ENCODE assay signal across 9 mouse cellular contexts in genomic region chr6:45323505-45323904, GRCm38 (mm10).
A peak's percentile ranks its signal among the peaks of the same experiment; 100 is the strongest.
DNase-seq lines count a peak whose midpoint lies in the region; ATAC-seq and TF ChIP-seq lines count a peak whose summit lies in the region.
"Had no signal": no experiment of that assay in that cellular context is flagged by ENCODE, and none has a peak within 500 bp of the region (broad histone marks: within the 10 kb centered on the region; RNA-seq: fewer than 3 reads in every experiment).

No protein-coding gene starts in this region.

- H3K79me2 ChIP-seq in liver, adult 2 months (ENCODE audit: control insufficient read depth, insufficient read depth, low read length), result no peaks in the 10 kb centered on the region

- WGBS in intestine, embryonic 14.5 days, result 2% methylated on average over 2 of the region's 2 CpGs
- WGBS in intestine, embryonic 15.5 days, result 6% methylated on average over 2 of the region's 2 CpGs
- WGBS in embryonic facial prominence, embryonic 10.5 days, result 4% methylated on average over 2 of the region's 2 CpGs
- 4% methylated on average over 2 of the region's 2 CpGs for WGBS in liver, adult 2 months

- TF ChIP-seq POLR2A in liver, adult 2 months (IDR thresholded peaks at IDR 0.05; ENCODE audit: extremely low read depth, insufficient read depth, low read length), result no peak

- peak; percentile 70 for DNase-seq in intestine, embryonic 14.5 days (ENCODE audit: low spot score)
- peak; percentile 22 for DNase-seq in ES-E14 (ENCODE audit: low read depth, low spot score)
- DNase-seq in adrenal gland, adult 8-10 months, result peak; percentile 2
- DNase-seq in embryonic facial prominence, embryonic 10.5 days (ENCODE audit: low spot score), result peak; percentile 65
- peak; percentile 3 for DNase-seq in liver, adult 2 months (ENCODE audit: extremely low read depth, low read depth, low spot score)
- DNase-seq in splenic B cell, adult 2 months (ENCODE audit: low read depth, low spot score), result peak; percentile 3
- DNase-seq in heart, adult 8-10 months (ENCODE audit: low spot score), result no peak

- H3K9ac ChIP-seq in intestine, embryonic 14.5 days (ENCODE audit: low read length), result no peak overlapping the region
- no peak overlapping the region for H3K9ac ChIP-seq in intestine, embryonic 15.5 days
- no peak overlapping the region for H3K9ac ChIP-seq in ES-E14 (ENCODE audit: insufficient read depth, low read depth, low read length, poor library complexity, severe bottlenecking)
- H3K9ac ChIP-seq in liver, adult 2 months (ENCODE audit: low read depth, low read length), result no peak overlapping the region
- H3K9ac ChIP-seq: embryonic facial prominence, embryonic 13.5 days had no signal

- TF ChIP-seq CTCF in liver, adult 2 months (IDR thresholded peaks at IDR 0.05; ENCODE audit: low read depth, low read length), result peak; percentile 52; the same call in 1 of the 2 replicates

- in situ Hi-C loops in ES-E14 (cut with MboI; ENCODE audit: low sequenced_read_pairs in 2 of 2, unreplicated experiment in 2 of 2), result no loop called here

- no peak overlapping the region for H3K4me2 ChIP-seq in intestine, embryonic 14.5 days (ENCODE audit: low read length)
- no peak overlapping the region for H3K4me2 ChIP-seq in intestine, embryonic 15.5 days (replicated peaks)
- H3K4me2 ChIP-seq: embryonic facial prominence, embryonic 13.5 days had no signal

- no peak for ATAC-seq in intestine, embryonic 14.5 days (replicated peaks; ENCODE audit: low FRiP score, low TSS enrichment, low read depth)
- no peak for ATAC-seq in intestine, embryonic 15.5 days

- H3K36me3 ChIP-seq in intestine, embryonic 14.5 days (ENCODE audit: control insufficient read depth, insufficient read depth, low read length), result no peaks in the 10 kb centered on the region
- no peaks in the 10 kb centered on the region for H3K36me3 ChIP-seq in intestine, embryonic 15.5 days
- no peaks in the 10 kb centered on the region for H3K36me3 ChIP-seq in ES-E14 (ENCODE audit: control insufficient read depth, insufficient read depth, low read length, poor library complexity, severe bottlenecking)
- H3K36me3 ChIP-seq in embryonic facial prominence, embryonic 10.5 days (replicated peaks), result no peaks in the 10 kb centered on the region
- no peaks in the 10 kb centered on the region for H3K36me3 ChIP-seq in liver, adult 2 months (ENCODE audit: control insufficient read depth, insufficient read depth, low read length)
- H3K36me3 ChIP-seq in splenic B cell, adult 2 months (ENCODE audit: control insufficient read depth, insufficient read depth, low read length, poor library complexity, severe bottlenecking), result no peaks in the 10 kb centered on the region
- H3K36me3 ChIP-seq: embryonic facial prominence, embryonic 13.5 days had no signal

- H3K27me3 ChIP-seq in intestine, embryonic 14.5 days (replicated peaks; ENCODE audit: control insufficient read depth, insufficient read depth, low read length), result no peaks in the 10 kb centered on the region
- no peaks in the 10 kb centered on the region for H3K27me3 ChIP-seq in intestine, embryonic 15.5 days (replicated peaks)
- no peaks in the 10 kb centered on the region for H3K27me3 ChIP-seq in embryonic facial prominence, embryonic 10.5 days (replicated peaks; ENCODE audit: low read depth, poor library complexity, severe bottlenecking)
- H3K27me3 ChIP-seq in liver, adult 2 months (ENCODE audit: control insufficient read depth, insufficient read depth, low read length), result no peaks in the 10 kb centered on the region
- H3K27me3 ChIP-seq in splenic B cell, adult 2 months (ENCODE audit: control insufficient read depth, insufficient read depth, low read length, poor library complexity, severe bottlenecking), result no peaks in the 10 kb centered on the region
- H3K27me3 ChIP-seq: embryonic facial prominence, embryonic 13.5 days had no signal

- H3K4me1 ChIP-seq in intestine, embryonic 14.5 days (replicated peaks; ENCODE audit: control insufficient read depth, insufficient read depth, low read length), result no peaks in the 10 kb centered on the region
- no peaks in the 10 kb centered on the region for H3K4me1 ChIP-seq in intestine, embryonic 15.5 days (replicated peaks)
- no peaks in the 10 kb centered on the region for H3K4me1 ChIP-seq in ES-E14 (ENCODE audit: control insufficient read depth in 2 of 2, insufficient read depth in 2 of 2, low read length in 2 of 2, poor library complexity in 1 of 2)
- H3K4me1 ChIP-seq in embryonic facial prominence, embryonic 10.5 days, result no peaks in the 10 kb centered on the region
- H3K4me1 ChIP-seq in liver, adult 2 months (ENCODE audit: control insufficient read depth, insufficient read depth, low read length), result no peaks in the 10 kb centered on the region
- H3K4me1 ChIP-seq: embryonic facial prominence, embryonic 13.5 days had no signal

- no peak overlapping the region for H3K4me3 ChIP-seq in intestine, embryonic 14.5 days (ENCODE audit: low read depth, low read length)
- no peak overlapping the region for H3K4me3 ChIP-seq in intestine, embryonic 15.5 days (replicated peaks)
- no peak overlapping the region for H3K4me3 ChIP-seq in ES-E14 (ENCODE audit: insufficient read depth in 1 of 2, low read depth in 1 of 2, low read length in 2 of 2, poor library complexity in 1 of 2, severe bottlenecking in 1 of 2)
- H3K4me3 ChIP-seq in embryonic facial prominence, embryonic 10.5 days, result no peak overlapping the region
- H3K4me3 ChIP-seq in liver, adult 2 months (ENCODE audit: insufficient read depth, low read depth, low read length), result no peak overlapping the region
- H3K4me3 ChIP-seq: embryonic facial prominence, embryonic 13.5 days had no signal

- no peaks in the 10 kb centered on the region for H3K9me3 ChIP-seq in intestine, embryonic 14.5 days (ENCODE audit: control insufficient read depth, low read length)
- no peaks in the 10 kb centered on the region for H3K9me3 ChIP-seq in intestine, embryonic 15.5 days
- no peaks in the 10 kb centered on the region for H3K9me3 ChIP-seq in ES-E14 (ENCODE audit: control insufficient read depth, insufficient read depth, low read depth, low read length)
- no peaks in the 10 kb centered on the region for H3K9me3 ChIP-seq in embryonic facial prominence, embryonic 10.5 days
- H3K9me3 ChIP-seq: embryonic facial prominence, embryonic 13.5 days had no signal

- no peak overlapping the region for H3K27ac ChIP-seq in intestine, embryonic 14.5 days (ENCODE audit: low read depth)
- no peak overlapping the region for H3K27ac ChIP-seq in intestine, embryonic 15.5 days
- no peak overlapping the region for H3K27ac ChIP-seq in ES-E14 (ENCODE audit: insufficient read depth, low read depth, low read length, poor library complexity, severe bottlenecking)
- H3K27ac ChIP-seq in embryonic facial prominence, embryonic 10.5 days (replicated peaks), result no peak overlapping the region
- H3K27ac ChIP-seq in liver, adult 2 months (replicated peaks; ENCODE audit: insufficient read depth, low read depth, low read length), result no peak overlapping the region
- H3K27ac ChIP-seq: embryonic facial prominence, embryonic 13.5 days had no signal

TF ChIP-seq in ES-E14, 5 proteins besides CTCF, POLR2A, EP300 and RAD21:
- TF ChIP-seq HCFC1 (IDR thresholded peaks at IDR 0.05; ENCODE audit: borderline replicate concordance, insufficient read depth, low read length), result no peak
- TF ChIP-seq CHD2 (IDR thresholded peaks at IDR 0.05; ENCODE audit: low read depth, low read length), result no peak
- no peak for TF ChIP-seq MAFK (IDR thresholded peaks at IDR 0.05; ENCODE audit: insufficient read depth, low read depth, low read length)
- no peak for TF ChIP-seq ZNF384 (IDR thresholded peaks at IDR 0.05; ENCODE audit: low read depth, low read length)
- TF ChIP-seq ZC3H11A (IDR thresholded peaks at IDR 0.05; ENCODE audit: borderline replicate concordance, low read depth, low read length), result 0 out of 2 replicates have a peak, but pooled peaks have one; percentile 10
